Mouse (Mus musculus) liver, postnatal 0 days (tissue): ENCODE measurements around the gene Gm45902.

Experiments used
- CTCF ChIP-seq: sonication (generic); IDR thresholded peaks from 2 replicates; pipeline ENCODE4 v1.5.1; 2016; ENCODE audit warnings: antibody characterized with exemption, low read depth
- EP300 ChIP-seq: IDR thresholded peaks from 2 replicates; pipeline ENCODE4 v1.6.1; 2016; ENCODE audit warnings: antibody characterized with exemption, low read depth, mild to moderate bottlenecking

- peak; percentile 29; the same call in 1 of the 2 replicates for TF ChIP-seq CTCF
- no peak for TF ChIP-seq EP300
Measured at GRCm38 (mm10) chr2:3480239-3480638, 32.4 kb downstream of the Gm45902 start.
